ENCODE assay signal across 13 mouse cellular contexts in genomic region chr13:29744188-29744587, GRCm38 (mm10).
DNase-seq lines count a peak whose midpoint lies in the region; ATAC-seq and TF ChIP-seq lines count a peak whose summit lies in the region.
"Had no signal": no experiment of that assay in that cellular context is flagged by ENCODE, and none has a peak within 500 bp of the region (broad histone marks: within the 10 kb centered on the region; RNA-seq: fewer than 3 reads in every experiment).

No protein-coding gene starts in this region.

- no peak overlapping the region for H3K4me2 ChIP-seq in heart, postnatal 0 days (ENCODE audit: low read depth, low read length)
- no peak overlapping the region for H3K4me2 ChIP-seq in lung, embryonic 16.5 days (ENCODE audit: low read depth, low read length)

- H3K9me3 ChIP-seq in heart, postnatal 0 days (replicated peaks; ENCODE audit: control insufficient read depth, low read length) = no peaks in the 10 kb centered on the region
- H3K9me3 ChIP-seq in lung, embryonic 16.5 days (ENCODE audit: control insufficient read depth, low read length) = no peaks in the 10 kb centered on the region
- H3K9me3 ChIP-seq in hindbrain, embryonic 10.5 days = no peaks in the 10 kb centered on the region
- H3K9me3 ChIP-seq: G1E had no signal

- WGBS in heart, postnatal 0 days = 64% methylated on average over 3 of the region's 3 CpGs
- 48% methylated on average over 3 of the region's 3 CpGs for WGBS in lung, embryonic 16.5 days
- WGBS in hindbrain, embryonic 10.5 days = 86% methylated on average over 3 of the region's 3 CpGs

- no peaks in the 10 kb centered on the region for H3K4me1 ChIP-seq in heart, postnatal 0 days (ENCODE audit: control insufficient read depth, insufficient read depth)
- H3K4me1 ChIP-seq in testis, adult 2 months (ENCODE audit: control insufficient read depth, insufficient read depth, low read length) = no peaks in the 10 kb centered on the region
- H3K4me1 ChIP-seq in lung, embryonic 16.5 days (replicated peaks; ENCODE audit: control insufficient read depth, insufficient read depth, low read length) = peaks cover 17% of the 10 kb centered on the region; the same call in 1 of the 2 replicates
- no peaks in the 10 kb centered on the region for H3K4me1 ChIP-seq in hindbrain, embryonic 10.5 days (replicated peaks)

- ATAC-seq in heart, postnatal 0 days (ENCODE audit: insufficient read depth, low read depth) = no peak
- ATAC-seq in lung, embryonic 16.5 days (ENCODE audit: low read depth) = peak; percentile 71
- ATAC-seq: forebrain, embryonic 16.5 days had no signal

- DNase-seq in heart, postnatal 0 days (ENCODE audit: low spot score) = peak; percentile 28
- no peak for DNase-seq in heart, postnatal 25 days (ENCODE audit: low spot score)
- no peak for DNase-seq in testis, postnatal 14 days (ENCODE audit: low spot score)
- DNase-seq in urinary bladder, postnatal 10 days (ENCODE audit: low spot score) = no peak
- no peak for DNase-seq in spleen, postnatal 36 days (ENCODE audit: low spot score in 2 of 2)
- DNase-seq in hindbrain, embryonic 10.5 days (ENCODE audit: low spot score) = no peak
- DNase-seq: adrenal gland, postnatal 25 days; cerebellum, adult 11-12 months; heart, adult 18-20 months had no signal

- no peaks in the 10 kb centered on the region for H3K36me3 ChIP-seq in heart, postnatal 0 days (replicated peaks; ENCODE audit: control insufficient read depth, insufficient read depth, low read length)
- no peaks in the 10 kb centered on the region for H3K36me3 ChIP-seq in testis, adult 2 months (ENCODE audit: control insufficient read depth, insufficient read depth, low read length)
- no peaks in the 10 kb centered on the region for H3K36me3 ChIP-seq in lung, embryonic 16.5 days (ENCODE audit: control insufficient read depth, insufficient read depth, low read length)
- no peaks in the 10 kb centered on the region for H3K36me3 ChIP-seq in hindbrain, embryonic 10.5 days

- intact Hi-C loops in heart, postnatal 25 days (cut with DNase I) = no loop called here

- no peaks in the 10 kb centered on the region for H3K27me3 ChIP-seq in heart, postnatal 0 days (ENCODE audit: control insufficient read depth, insufficient read depth, low read length)
- H3K27me3 ChIP-seq in testis, adult 2 months (ENCODE audit: control insufficient read depth, insufficient read depth, low read length) = no peaks in the 10 kb centered on the region
- H3K27me3 ChIP-seq in lung, embryonic 16.5 days (ENCODE audit: control insufficient read depth, insufficient read depth, low read depth, low read length) = no peaks in the 10 kb centered on the region
- no peaks in the 10 kb centered on the region for H3K27me3 ChIP-seq in hindbrain, embryonic 10.5 days (ENCODE audit: insufficient read depth, poor library complexity, severe bottlenecking)

- TF ChIP-seq CTCF in heart, postnatal 0 days (IDR thresholded peaks at IDR 0.05; ENCODE audit: low read depth) = peak; percentile 37
- TF ChIP-seq CTCF in testis, adult 2 months (IDR thresholded peaks at IDR 0.05; ENCODE audit: control insufficient read depth, insufficient read depth, insufficient replicate concordance, low read depth, low read length) = no peak

- TF ChIP-seq EP300 in heart, postnatal 0 days (IDR thresholded peaks at IDR 0.05; ENCODE audit: low read depth) = no peak

- no peak for TF ChIP-seq POLR2A in testis, adult 2 months (IDR thresholded peaks at IDR 0.05; ENCODE audit: control insufficient read depth, low read depth, low read length)

- H3K9ac ChIP-seq in heart, postnatal 0 days (replicated peaks; ENCODE audit: low read depth, low read length) = no peak overlapping the region
- no peak overlapping the region for H3K9ac ChIP-seq in lung, embryonic 16.5 days (ENCODE audit: low read length)

- H3K4me3 ChIP-seq in heart, postnatal 0 days (ENCODE audit: low read depth, low read length) = no peak overlapping the region
- 0 out of 2 replicates have a peak overlapping the region, but pooled peaks have one; percentile 6 for H3K4me3 ChIP-seq in testis, adult 2 months (ENCODE audit: control insufficient read depth, low read depth, low read length)
- H3K4me3 ChIP-seq in lung, embryonic 16.5 days (ENCODE audit: low read length) = no peak overlapping the region
- H3K4me3 ChIP-seq in hindbrain, embryonic 10.5 days = no peak overlapping the region

- no peak overlapping the region for H3K27ac ChIP-seq in heart, postnatal 0 days (ENCODE audit: low read depth)
- no peak overlapping the region for H3K27ac ChIP-seq in testis, adult 2 months (ENCODE audit: control insufficient read depth, insufficient read depth, low read depth, low read length)
- peak overlapping the region; percentile 11; the same call in 1 of the 2 replicates for H3K27ac ChIP-seq in lung, embryonic 16.5 days (ENCODE audit: low read length)
- no peak overlapping the region for H3K27ac ChIP-seq in hindbrain, embryonic 10.5 days
